Mouse (Mus musculus): Measurements from ENCODE around the gene Mustn1. TPM values are rescaled to one million over a fixed set of nuclear protein-coding genes. Genes with fewer than 3 reads are reported as not detected.

Gene Mustn1
- 1.2 TPM in 1 of 2 replicates, not detected in the other for total RNA-seq (2014; fragmentation: Nextera tagmentation)
- total RNA-seq (2017), result 0.38 and 0.64 TPM in 2 replicates
- 0.06 and 0.20 TPM in 2 replicates for polyA plus RNA-seq (2012)

- H3K9me3 ChIP-seq (replicated peaks), result no peaks in the 10 kb centered on the region
- no peak for DNase-seq (ENCODE audit: low spot score)
Measured at GRCm38 (mm10) chr14:30878958-30879571, at the start of gene Mustn1. Gene Mustn1 (plus strand): TSS chr14:30879200.

DNA sequence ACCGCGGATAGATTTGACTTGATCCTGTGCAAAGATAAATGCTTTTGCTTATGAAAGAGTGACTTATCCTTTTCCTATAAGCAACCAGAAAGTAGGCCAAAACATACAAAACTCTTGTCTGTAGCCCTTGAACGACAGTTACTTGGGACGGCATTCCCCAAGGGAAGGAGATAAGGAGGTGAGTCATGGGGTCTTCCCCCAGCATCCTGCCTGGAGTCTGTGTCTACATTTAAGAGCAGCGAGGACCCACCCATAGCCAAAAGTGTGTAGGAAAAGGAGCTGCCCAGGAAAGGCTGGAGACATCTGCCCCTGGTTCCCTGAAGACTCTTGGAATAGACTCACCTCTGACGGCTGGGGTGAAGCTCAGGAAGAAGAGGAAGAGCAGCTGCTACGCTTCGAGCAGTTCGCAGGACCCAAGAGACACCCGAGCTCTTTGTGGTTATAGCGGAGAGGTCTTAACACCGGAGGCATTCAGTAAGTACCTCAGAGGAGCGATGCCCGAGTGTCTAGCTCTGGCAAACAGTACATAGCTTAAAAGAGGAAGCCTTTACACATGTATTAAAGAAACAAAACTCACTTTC lies 41.5 kb upstream of the Mustn1 start:
- Histone ChIP-seq H3K4me1 (ENCODE audit: insufficient read depth, low read depth, low read length) (no peaks in the 10 kb centered on the region), H3K27me3 (ENCODE audit: insufficient read depth, low read length) (no peaks in the 10 kb centered on the region), H3K36me3 (replicated peaks) (peaks cover 46% of the 10 kb centered on the region), H3K4me3 (ENCODE audit: low read depth, low read length) (no peak overlapping the region), H3K9me3 (replicated peaks) (no peaks in the 10 kb centered on the region)
- no peak for DNase-seq (ENCODE audit: low spot score)
- no peak for TF ChIP-seq GATA1 (IDR thresholded peaks at IDR 0.05; ENCODE audit: borderline replicate concordance, low read length)
- no peak for TF ChIP-seq TAL1 (conservative IDR thresholded peaks at IDR 0.05; ENCODE audit: low read depth, low read length)
- no peak for TF ChIP-seq GATA2 (IDR thresholded peaks at IDR 0.05; ENCODE audit: borderline replicate concordance, low read depth, low read length)
- no peak for TF ChIP-seq POLR2AphosphoS5 (IDR thresholded peaks at IDR 0.05; ENCODE audit: insufficient replicate concordance, low read depth, low read length)
- TF ChIP-seq CTCF (IDR thresholded peaks at IDR 0.05; ENCODE audit: low read depth, low read length), result no peak
- no peak for ATAC-seq (ENCODE audit: extremely low read depth, insufficient number of reproducible peaks, low FRiP score, poor library complexity, severe bottlenecking)

More at GRCm38 (mm10) chr14:30878958-30879571, at the start of gene Mustn1:
- Histone ChIP-seq H3K27me3 (ENCODE audit: insufficient read depth, low read length) (peaks cover 11% of the 10 kb centered on the region), H3K4me3 (ENCODE audit: low read depth, low read length) (no peak within 1 kb of the TSS), H3K4me1 (ENCODE audit: insufficient read depth, low read depth, low read length) (peaks cover 47% of the 10 kb centered on the region), H3K36me3 (replicated peaks) (peaks cover 29% of the 10 kb centered on the region)
- ATAC-seq (ENCODE audit: extremely low read depth, insufficient number of reproducible peaks, low FRiP score, poor library complexity, severe bottlenecking), result no peak
- TF ChIP-seq TAL1 (conservative IDR thresholded peaks at IDR 0.05; ENCODE audit: low read depth, low read length), result no peak
- no peak for TF ChIP-seq POLR2AphosphoS5 (IDR thresholded peaks at IDR 0.05; ENCODE audit: insufficient replicate concordance, low read depth, low read length)
- TF ChIP-seq CTCF (IDR thresholded peaks at IDR 0.05; ENCODE audit: low read depth, low read length), result no peak
- TF ChIP-seq GATA1 (IDR thresholded peaks at IDR 0.05; ENCODE audit: borderline replicate concordance, low read length), result no peak
- TF ChIP-seq GATA2 (IDR thresholded peaks at IDR 0.05; ENCODE audit: borderline replicate concordance, low read depth, low read length), result no peak

GRCm38 (mm10) chr14:30843701-30844100 lies 35.3 kb upstream of the Mustn1 start:
- no peaks in the 10 kb centered on the region for H3K9me3 ChIP-seq (replicated peaks)
- DNase-seq (ENCODE audit: low spot score), result no peak
- TF ChIP-seq GATA2 (IDR thresholded peaks at IDR 0.05; ENCODE audit: borderline replicate concordance, low read depth, low read length) (no peak), CTCF (IDR thresholded peaks at IDR 0.05; ENCODE audit: low read depth, low read length) (no peak), GATA1 (IDR thresholded peaks at IDR 0.05; ENCODE audit: borderline replicate concordance, low read length) (no peak), POLR2AphosphoS5 (IDR thresholded peaks at IDR 0.05; ENCODE audit: insufficient replicate concordance, low read depth, low read length) (no peak), TAL1 (conservative IDR thresholded peaks at IDR 0.05; ENCODE audit: low read depth, low read length) (no peak)
- H3K27me3 ChIP-seq (ENCODE audit: insufficient read depth, low read length), result no peaks in the 10 kb centered on the region
- no peak for ATAC-seq (ENCODE audit: extremely low read depth, insufficient number of reproducible peaks, low FRiP score, poor library complexity, severe bottlenecking)
- peaks cover 24% of the 10 kb centered on the region for H3K36me3 ChIP-seq (replicated peaks)
- no peak overlapping the region for H3K4me3 ChIP-seq (ENCODE audit: low read depth, low read length)
- H3K4me1 ChIP-seq (ENCODE audit: insufficient read depth, low read depth, low read length), result no peaks in the 10 kb centered on the region

DNA sequence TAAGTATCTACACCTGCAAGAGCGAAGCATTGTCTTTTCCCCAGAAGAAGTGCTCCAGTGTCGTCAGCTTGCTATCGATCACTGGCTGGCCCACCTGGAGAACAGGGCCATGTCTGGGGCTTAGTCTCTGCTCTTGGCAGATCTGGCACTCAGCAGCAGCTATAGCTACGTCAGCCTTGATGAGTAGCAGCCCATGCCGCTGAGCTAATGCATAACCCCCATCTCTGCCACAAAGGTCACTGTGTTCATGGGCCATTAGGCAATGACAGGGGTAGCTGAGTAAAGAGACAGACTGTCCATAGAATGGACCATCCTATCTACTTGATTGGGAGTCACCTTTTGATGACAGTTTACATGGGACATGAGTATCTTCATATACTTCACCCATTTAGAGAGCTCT lies 28.5 kb upstream of the Mustn1 start:
- Histone ChIP-seq H3K4me1 (ENCODE audit: insufficient read depth, low read depth, low read length) (no peaks in the 10 kb centered on the region), H3K36me3 (replicated peaks) (peaks cover 22% of the 10 kb centered on the region), H3K9me3 (replicated peaks) (no peaks in the 10 kb centered on the region), H3K4me3 (ENCODE audit: low read depth, low read length) (no peak overlapping the region), H3K27me3 (ENCODE audit: insufficient read depth, low read length) (no peaks in the 10 kb centered on the region)
- DNase-seq (ENCODE audit: low spot score) (no peak), ATAC-seq (ENCODE audit: extremely low read depth, insufficient number of reproducible peaks, low FRiP score, poor library complexity, severe bottlenecking) (no peak)
- TF ChIP-seq CTCF (IDR thresholded peaks at IDR 0.05; ENCODE audit: low read depth, low read length) (no peak), POLR2AphosphoS5 (IDR thresholded peaks at IDR 0.05; ENCODE audit: insufficient replicate concordance, low read depth, low read length) (no peak), GATA2 (IDR thresholded peaks at IDR 0.05; ENCODE audit: borderline replicate concordance, low read depth, low read length) (no peak), TAL1 (conservative IDR thresholded peaks at IDR 0.05; ENCODE audit: low read depth, low read length) (no peak), GATA1 (IDR thresholded peaks at IDR 0.05; ENCODE audit: borderline replicate concordance, low read length) (no peak)

GRCm38 (mm10) chr14:30852325-30852724 lies 26.7 kb upstream of the Mustn1 start:
- no peak for ATAC-seq (ENCODE audit: extremely low read depth, insufficient number of reproducible peaks, low FRiP score, poor library complexity, severe bottlenecking)
- no peak overlapping the region for H3K4me3 ChIP-seq (ENCODE audit: low read depth, low read length)
- no peaks in the 10 kb centered on the region for H3K27me3 ChIP-seq (ENCODE audit: insufficient read depth, low read length)
- H3K9me3 ChIP-seq (replicated peaks), result no peaks in the 10 kb centered on the region
- no peak for DNase-seq (ENCODE audit: low spot score)
- TF ChIP-seq CTCF (IDR thresholded peaks at IDR 0.05; ENCODE audit: low read depth, low read length) (no peak), TAL1 (conservative IDR thresholded peaks at IDR 0.05; ENCODE audit: low read depth, low read length) (no peak), GATA2 (IDR thresholded peaks at IDR 0.05; ENCODE audit: borderline replicate concordance, low read depth, low read length) (no peak), POLR2AphosphoS5 (IDR thresholded peaks at IDR 0.05; ENCODE audit: insufficient replicate concordance, low read depth, low read length) (no peak), GATA1 (IDR thresholded peaks at IDR 0.05; ENCODE audit: borderline replicate concordance, low read length) (no peak)
- peaks cover 15% of the 10 kb centered on the region for H3K36me3 ChIP-seq (replicated peaks)
- H3K4me1 ChIP-seq (ENCODE audit: insufficient read depth, low read depth, low read length), result peaks cover 7% of the 10 kb centered on the region

- H3K9me3 ChIP-seq (replicated peaks), result no peaks in the 10 kb centered on the region
- ATAC-seq (ENCODE audit: extremely low read depth, insufficient number of reproducible peaks, low FRiP score, poor library complexity, severe bottlenecking) (no peak), DNase-seq (ENCODE audit: low spot score) (no peak)
- no peaks in the 10 kb centered on the region for H3K27me3 ChIP-seq (ENCODE audit: insufficient read depth, low read length)
- no peak overlapping the region for H3K4me3 ChIP-seq (ENCODE audit: low read depth, low read length)
- peaks cover 12% of the 10 kb centered on the region for H3K4me1 ChIP-seq (ENCODE audit: insufficient read depth, low read depth, low read length)
- TF ChIP-seq GATA2 (IDR thresholded peaks at IDR 0.05; ENCODE audit: borderline replicate concordance, low read depth, low read length) (no peak), CTCF (IDR thresholded peaks at IDR 0.05; ENCODE audit: low read depth, low read length) (no peak), POLR2AphosphoS5 (IDR thresholded peaks at IDR 0.05; ENCODE audit: insufficient replicate concordance, low read depth, low read length) (no peak), TAL1 (conservative IDR thresholded peaks at IDR 0.05; ENCODE audit: low read depth, low read length) (no peak), GATA1 (IDR thresholded peaks at IDR 0.05; ENCODE audit: borderline replicate concordance, low read length) (no peak)
- peaks cover 13% of the 10 kb centered on the region for H3K36me3 ChIP-seq (replicated peaks)
Measured at GRCm38 (mm10) chr14:30855316-30855715, 23.7 kb upstream of the Mustn1 start.
